8 mouse cellular contexts compared by ENCODE assay signal in genomic region chr6:92940191-92941131, GRCm38 (mm10). TPM values are rescaled to one million over a fixed set of nuclear protein-coding genes. Genes with fewer than 3 reads are reported as not detected.
DNase-seq lines count a peak whose midpoint lies in the region; ATAC-seq lines count a peak whose summit lies in the region.

No protein-coding gene starts in this region.

- peak overlapping the region; percentile 95 for H3K4me2 ChIP-seq in heart, embryonic 12.5 days
- H3K4me2 ChIP-seq in kidney, embryonic 15.5 days = peak overlapping the region; percentile 89

- H3K4me3 ChIP-seq in heart, embryonic 12.5 days = peak overlapping the region; percentile 76
- peak overlapping the region; percentile 74 for H3K4me3 ChIP-seq in kidney, embryonic 15.5 days (replicated peaks)

- peak overlapping the region; percentile 96 for H3K27ac ChIP-seq in heart, embryonic 12.5 days (ENCODE audit: poor library complexity, severe bottlenecking)
- H3K27ac ChIP-seq in kidney, embryonic 15.5 days = peak overlapping the region; percentile 96

- 2% methylated on average over 37 of the region's 37 CpGs for WGBS in heart, embryonic 12.5 days
- WGBS in kidney, embryonic 15.5 days = under 1% methylated on average over 37 of the region's 37 CpGs

- peaks cover 15% of the 10 kb centered on the region for H3K36me3 ChIP-seq in heart, embryonic 12.5 days
- H3K36me3 ChIP-seq in kidney, embryonic 15.5 days = peaks cover 27% of the 10 kb centered on the region

- DNase-seq in cerebellum, postnatal 25 days = peak; percentile 7 to 8
- DNase-seq in cerebellum, adult 9-11 months = no peak
- peak; percentile 63 for DNase-seq in embryo, embryonic 9.5 days (ENCODE audit: extremely low spot score)
- DNase-seq in lung, adult 18-20 months = peak; percentile 71 to 75
- DNase-seq in ovary, postnatal 10 days (ENCODE audit: low spot score) = peak; percentile 19
- DNase-seq in spleen, postnatal 14 days (ENCODE audit: low spot score in 2 of 2) = no peak

- peak overlapping the region; percentile 78 for H3K9ac ChIP-seq in heart, embryonic 12.5 days
- H3K9ac ChIP-seq in kidney, embryonic 15.5 days = peak overlapping the region; percentile 84

- no peak for ATAC-seq in heart, embryonic 12.5 days (ENCODE audit: insufficient number of reproducible peaks, low FRiP score)
- ATAC-seq in kidney, embryonic 15.5 days (replicated peaks; ENCODE audit: low FRiP score) = no peak

- peaks cover 18% of the 10 kb centered on the region for H3K4me1 ChIP-seq in heart, embryonic 12.5 days (replicated peaks)
- H3K4me1 ChIP-seq in kidney, embryonic 15.5 days = peaks cover 33% of the 10 kb centered on the region

- H3K27me3 ChIP-seq in heart, embryonic 12.5 days (replicated peaks) = no peaks in the 10 kb centered on the region
- H3K27me3 ChIP-seq in kidney, embryonic 15.5 days = no peaks in the 10 kb centered on the region

- no peaks in the 10 kb centered on the region for H3K9me3 ChIP-seq in heart, embryonic 12.5 days (replicated peaks)
- no peaks in the 10 kb centered on the region for H3K9me3 ChIP-seq in kidney, embryonic 15.5 days (replicated peaks)

RNA-seq across cellular contexts. Expression of gene Adamts9, which starts 2.8 kb away (rescaled TPM):
- 6.4 and 7.0 TPM in 2 replicates for polyA plus RNA-seq in heart, embryonic 12.5 days (2016; fragmentation: Nextera tagmentation; extraction: Ambion mirVana)
- 13.2 and 14.2 TPM in 2 replicates for polyA plus RNA-seq in kidney, embryonic 15.5 days (2015; fragmentation: Nextera tagmentation; extraction: Ambion mirVana)

Comparison
In these comparisons a context has a peak if more than half of its experiments do, and no peak if none do; other contexts are left out.
1. DNase-seq: peak in cerebellum, postnatal 25 days (2 of 2), embryo, embryonic 9.5 days (single experiment), lung, adult 18-20 months (2 of 2) and ovary, postnatal 10 days (single experiment); none in cerebellum, adult 9-11 months (single experiment) and spleen, postnatal 14 days (0 of 2).